Mouse (Mus musculus) liver, embryonic 14.5 days (tissue): ENCODE results near the gene Zbtb16.

Experiments
- CTCF ChIP-seq: IDR thresholded peaks from 2 replicates; pipeline ENCODE4 v1.5.1; 2016; ENCODE audit warnings: antibody characterized with exemption, low read depth, control low read depth
- EP300 ChIP-seq: IDR thresholded peaks from 2 replicates; pipeline ENCODE4 v1.6.1; 2016; ENCODE audit warnings: antibody characterized with exemption, low read depth

- TF ChIP-seq CTCF (no peak), EP300 (no peak)
These were observed 2.0 kb downstream of the Zbtb16 start for GRCm38 (mm10) chr9:48834006-48834405.
